Mouse (Mus musculus): ENCODE results near the gene Tbcel. TPM values are rescaled to one million over a fixed set of nuclear protein-coding genes. Genes with fewer than 3 reads are reported as not detected.

The Tbcel gene
- 10 to 100 TPM; 15.1 to 18.7 TPM for total RNA-seq (2021)
- long read RNA-seq, experiment 1, partial matches to known transcripts = 1 of 4 reads
- long read RNA-seq, experiment 1, other reads (novel, unspliced or antisense) = 3 of 4 reads
- long read RNA-seq, experiment 2, full-length matches to known transcripts = 5 of 9 reads
- long read RNA-seq, experiment 2, partial matches to known transcripts = 0 of 9 reads
- long read RNA-seq, experiment 2, other reads (novel, unspliced or antisense) = 4 of 9 reads

- intact Hi-C loops (cut with DNase I) = no loop called here
- no peak for DNase-seq
Measured at GRCm38 (mm10) chr9:42507709-42508108, at the start of gene Tbcel. TSS of gene Tbcel (minus strand) at chr9:42507809.

DNA sequence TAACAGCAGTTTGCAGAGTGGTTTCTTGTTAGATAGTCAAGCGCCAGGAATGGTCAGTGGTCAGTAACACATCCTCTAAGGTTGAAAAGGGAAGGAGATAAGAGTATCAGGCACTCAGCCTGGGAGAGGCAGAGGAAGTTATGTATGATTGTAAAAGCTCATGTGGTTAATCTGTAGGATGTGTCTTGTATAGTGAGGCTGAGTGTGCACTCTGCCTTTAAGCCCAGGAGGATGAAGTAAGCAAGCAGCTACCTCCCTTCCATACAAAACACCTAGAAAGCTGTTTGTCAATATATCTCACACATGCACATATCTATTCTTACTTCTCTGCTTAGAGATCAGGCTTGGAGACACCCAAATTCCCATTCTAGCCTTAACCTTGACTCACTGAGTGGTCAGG lies 47.6 kb upstream of the Tbcel start:
- intact Hi-C loops (cut with DNase I) = no loop called here
- no peak for DNase-seq

DNA sequence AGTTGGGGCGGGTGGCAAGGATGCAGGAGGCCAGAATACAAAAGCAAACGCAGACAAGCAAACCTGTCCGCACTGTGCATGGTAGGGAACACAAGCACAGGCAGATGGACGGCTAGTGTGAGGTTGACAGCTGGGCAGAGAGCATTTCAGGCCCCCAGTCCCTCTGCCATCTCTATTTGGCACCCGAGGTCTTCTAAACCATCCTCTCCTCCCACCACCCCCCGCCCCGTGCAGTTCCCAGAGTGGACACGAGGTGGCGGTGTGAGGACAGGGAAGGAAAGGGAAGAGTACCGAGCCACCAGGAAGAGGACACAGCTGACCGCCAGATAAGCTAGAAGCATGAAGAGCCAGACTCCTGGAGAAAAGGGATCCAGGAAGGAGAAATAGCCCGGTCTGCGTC lies 42.5 kb upstream of the Tbcel start:
- intact Hi-C loops (cut with DNase I) = loop anchor here (5.0 kb wide), 2 partner anchors 163 to 392 kb away; partner anchors contain the start of gene Grik4

DNA sequence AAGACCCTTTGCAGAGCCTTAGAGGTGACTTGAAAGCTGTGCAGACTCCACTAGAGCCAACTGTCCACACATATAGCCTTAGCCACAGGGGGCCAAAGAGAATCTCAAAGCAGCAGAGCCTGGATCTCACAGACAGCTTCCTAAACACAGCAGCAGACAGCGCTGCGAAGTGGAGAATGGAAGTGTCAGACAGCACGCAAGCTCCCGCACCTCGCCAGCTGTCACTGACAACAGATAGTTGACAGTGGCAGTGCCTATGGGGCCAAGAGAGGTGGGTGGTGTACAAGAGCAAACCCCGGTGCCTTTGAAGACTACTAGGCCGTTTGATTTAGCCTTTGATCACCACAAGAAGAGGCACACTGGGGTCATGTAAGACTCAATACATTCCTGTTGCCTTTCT lies 41.4 kb upstream of the Tbcel start:
- intact Hi-C loops (cut with DNase I) = no loop called here

More for the DNA sequence above, 42.5 kb upstream of the Tbcel start:
- DNase-seq = peak; percentile 46 to 60

GRCm38 (mm10) chr9:42544521-42544920 lies 36.9 kb upstream of the Tbcel start:
- intact Hi-C loops (cut with DNase I) = no loop called here

More for the DNA sequence above, 41.4 kb upstream of the Tbcel start:
- DNase-seq = no peak

DNA sequence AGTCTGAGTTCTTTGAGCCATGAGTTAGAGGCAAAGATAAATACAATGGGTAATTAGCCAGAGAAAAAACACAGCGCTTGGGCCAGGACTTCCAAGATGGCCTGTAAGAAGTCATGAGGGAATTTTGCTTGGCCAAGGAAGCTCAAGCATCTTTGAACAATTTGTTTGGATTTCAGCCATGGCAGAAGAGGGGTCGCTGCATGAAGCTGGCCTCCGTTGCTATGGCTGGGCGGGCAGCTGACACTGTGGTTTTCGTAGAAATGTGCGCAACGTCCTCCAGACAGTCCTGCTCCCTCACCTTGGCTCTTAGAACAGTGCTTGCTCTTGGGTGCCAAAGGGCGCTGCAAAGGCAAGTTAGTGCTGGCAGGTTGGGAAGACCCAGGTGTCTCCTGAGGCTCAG lies 25.9 kb upstream of the Tbcel start:
- no peak for DNase-seq
- intact Hi-C loops (cut with DNase I) = no loop called here

More at GRCm38 (mm10) chr9:42544521-42544920, 36.9 kb upstream of the Tbcel start:
- DNase-seq = no peak

DNA sequence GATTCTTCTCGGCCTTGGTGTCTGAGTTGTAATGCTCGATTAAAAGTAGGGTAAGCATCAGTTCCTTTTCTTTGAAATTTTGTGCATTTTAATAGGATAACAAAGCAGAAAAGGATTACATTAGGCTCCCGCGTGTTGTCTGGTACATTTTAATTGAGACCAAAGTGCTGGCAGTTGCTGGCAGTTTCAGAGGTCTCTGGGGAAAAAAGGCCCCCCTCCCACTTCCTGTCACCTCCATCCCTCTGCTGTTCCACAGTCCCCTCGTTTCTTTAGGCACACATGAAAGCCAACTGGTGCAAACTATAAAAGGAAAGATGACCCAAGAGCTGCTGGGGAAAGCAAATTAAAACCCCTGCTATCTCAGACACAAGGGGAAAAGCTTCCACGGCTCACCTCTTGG lies 25.4 kb upstream of the Tbcel start:
- intact Hi-C loops (cut with DNase I) = no loop called here
- DNase-seq = no peak

GRCm38 (mm10) chr9:42531951-42532350 lies 24.3 kb upstream of the Tbcel start:
- intact Hi-C loops (cut with DNase I) = no loop called here
- DNase-seq = no peak

- DNase-seq = no peak
- intact Hi-C loops (cut with DNase I) = no loop called here
Measured at GRCm38 (mm10) chr9:42530221-42531152, 22.9 kb upstream of the Tbcel start.

- peak in 1 of 2 experiments; percentile 5 for DNase-seq
Measured at GRCm38 (mm10) chr9:42520587-42521084, 13.0 kb upstream of the Tbcel start.

DNA sequence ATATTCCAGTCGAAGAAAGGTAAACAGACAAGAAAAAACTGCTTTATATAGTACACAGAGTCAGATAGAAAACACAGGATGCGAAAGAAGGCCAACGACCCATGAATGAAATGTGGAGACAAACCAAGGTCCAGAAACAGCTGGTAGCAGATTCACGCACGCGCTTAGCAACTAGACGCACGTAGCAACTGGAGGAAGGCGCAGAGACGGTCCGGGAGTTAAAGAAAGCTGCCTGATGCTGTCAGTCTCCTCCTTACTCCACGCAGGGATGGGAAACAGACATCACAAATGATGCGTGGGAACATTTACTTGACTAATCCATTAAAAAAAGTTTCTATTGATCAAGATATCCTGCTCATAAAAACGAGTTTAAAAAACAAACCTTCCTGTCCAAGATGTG lies 10.6 kb upstream of the Tbcel start:
- no peak for DNase-seq
- intact Hi-C loops (cut with DNase I) = no loop called here

More at GRCm38 (mm10) chr9:42520587-42521084, 13.0 kb upstream of the Tbcel start:
- intact Hi-C loops (cut with DNase I) = no loop called here

DNA sequence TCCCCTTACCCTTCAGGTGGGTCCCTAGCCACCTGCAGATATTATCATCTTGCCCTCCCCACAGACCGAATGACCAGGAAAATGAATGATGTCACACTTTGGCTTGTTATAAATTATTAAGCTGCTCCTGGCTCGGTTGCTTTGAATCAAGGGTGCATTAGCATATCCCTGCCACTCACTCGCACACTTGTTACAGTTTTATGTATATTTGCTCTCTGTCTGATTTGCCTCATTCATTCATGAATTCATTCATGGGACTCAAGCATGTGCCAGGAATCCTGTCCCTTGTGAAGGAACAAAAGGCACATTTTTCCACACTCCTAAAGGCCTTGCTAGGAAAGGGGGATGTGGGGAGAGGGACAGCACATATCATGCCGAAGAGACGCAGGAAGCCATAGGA lies 5.5 kb upstream of the Tbcel start:
- intact Hi-C loops (cut with DNase I) = no loop called here
- DNase-seq = no peak

GRCm38 (mm10) chr9:42512312-42512711 lies 4.7 kb upstream of the Tbcel start:
- intact Hi-C loops (cut with DNase I) = no loop called here
- DNase-seq = no peak

- no peak for DNase-seq
- intact Hi-C loops (cut with DNase I) = no loop called here
Measured at GRCm38 (mm10) chr9:42508235-42508634, 626 bp upstream of the Tbcel start.

DNA sequence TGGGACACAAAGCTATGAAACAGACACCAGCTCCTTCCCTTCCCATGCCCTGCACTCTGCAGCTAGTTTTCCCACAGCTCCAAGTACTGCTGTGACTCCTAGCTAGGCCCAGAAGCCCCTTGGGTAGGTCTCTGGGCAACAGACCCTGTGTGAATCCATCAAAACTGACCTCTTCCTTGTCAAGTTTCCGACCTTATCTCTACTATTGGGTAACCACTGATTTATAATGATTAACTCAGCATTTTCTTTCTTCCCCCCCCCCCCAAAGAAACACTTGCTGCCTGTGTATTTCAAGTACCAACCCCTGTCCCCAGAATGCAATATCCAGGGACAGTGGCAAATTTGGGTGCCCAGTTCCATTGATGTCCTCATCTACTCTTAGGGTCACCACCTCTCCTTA lies 587 bp downstream of the Tbcel start:
- intact Hi-C loops (cut with DNase I) = no loop called here
- DNase-seq = no peak

- intact Hi-C loops (cut with DNase I) = no loop called here
- no peak for DNase-seq
Measured at GRCm38 (mm10) chr9:42504971-42505510, 2.6 kb downstream of the Tbcel start.

DNA sequence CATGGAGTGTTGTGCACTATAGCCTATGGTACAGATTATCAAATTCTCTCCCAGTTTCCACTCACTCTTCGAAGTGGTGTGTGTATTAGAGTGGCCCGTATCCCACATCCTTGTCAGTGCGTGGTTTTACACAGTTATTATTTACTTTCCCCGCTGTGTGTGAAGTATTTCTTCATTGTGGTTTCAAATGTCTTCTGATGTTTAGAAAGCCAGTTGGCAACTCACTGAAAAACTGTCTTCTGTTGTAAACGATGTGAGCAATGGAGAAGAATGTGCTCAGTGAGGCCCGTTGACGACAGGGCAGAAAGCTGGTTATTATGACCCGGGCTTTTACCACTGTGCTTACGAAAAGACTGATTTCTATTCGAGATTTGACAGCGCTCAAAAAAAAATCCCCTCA lies 3.0 kb downstream of the Tbcel start:
- intact Hi-C loops (cut with DNase I) = no loop called here
- no peak for DNase-seq

DNA sequence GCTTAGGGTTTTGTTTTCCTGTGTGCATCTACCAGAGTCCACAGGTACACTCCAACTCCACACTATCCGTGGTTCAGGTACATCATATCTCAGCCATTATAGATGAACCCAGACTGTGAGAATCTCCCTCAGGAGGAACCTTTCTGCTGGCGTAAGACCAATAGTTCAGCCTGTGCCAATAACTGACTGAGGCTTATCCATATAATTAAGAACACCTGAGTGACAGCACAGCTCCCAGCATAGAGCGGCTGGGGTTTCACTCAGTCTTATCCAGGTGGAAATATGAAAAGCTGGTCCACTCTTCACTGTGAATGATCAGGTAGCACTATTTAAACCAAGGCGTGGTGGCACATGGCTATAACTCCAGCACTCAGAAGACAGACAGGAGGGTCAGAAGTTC lies 3.9 kb downstream of the Tbcel start:
- DNase-seq = no peak
- intact Hi-C loops (cut with DNase I) = no loop called here

- no peak for DNase-seq
- intact Hi-C loops (cut with DNase I) = no loop called here
Measured at GRCm38 (mm10) chr9:42496296-42496695, 11.3 kb downstream of the Tbcel start.

DNA sequence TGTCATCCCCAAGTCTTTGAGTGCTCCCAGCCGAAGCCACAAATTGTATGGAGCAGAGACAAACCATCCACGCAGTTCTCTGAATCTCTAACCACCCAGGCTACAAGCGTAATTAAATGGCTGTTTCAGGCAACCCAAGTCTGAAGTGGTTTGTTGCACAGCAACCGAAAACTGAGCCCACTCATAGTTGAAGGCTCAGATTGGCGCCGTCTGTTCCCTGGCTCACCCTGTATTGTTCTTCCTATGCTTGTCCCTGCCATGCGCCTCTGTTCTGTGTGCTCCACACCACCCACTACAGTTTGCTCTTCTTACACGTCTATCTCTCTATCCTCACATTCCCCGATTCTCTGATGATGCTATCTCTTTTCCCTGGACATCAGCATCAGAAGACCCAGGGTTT lies 15.8 kb downstream of the Tbcel start:
- no peak for DNase-seq
- intact Hi-C loops (cut with DNase I) = no loop called here
